Mouse (Mus musculus) MEL (cell line): ENCODE data around the gene Gys2. TPM values are rescaled to one million over a fixed set of nuclear protein-coding genes. Genes with fewer than 3 reads are reported as not detected.

Experiments
- DNase-seq: peaks from one replicate; pipeline ENCODE4 v3.0.0; 2011; ENCODE audit warnings: low read depth, low spot score
- H3K27ac ChIP-seq: 2 replicates; pipeline ENCODE4 v1.5.1; 2012; ENCODE audit warnings: low read depth, mild to moderate bottlenecking, control low read depth, low read length, moderate library complexity; ENCODE audit not compliant: control insufficient read depth
- H3K27me3 ChIP-seq, 2 experiments: fragments of 150-350 bp in 1 of 2; sonication (generic) in 1 of 2; 2 replicates each; pipeline ENCODE4 v1.6.1; 2012; ENCODE audit warnings: low read length in 2 of 2, mild to moderate bottlenecking in 2 of 2, improper control_type of control experiment in 1 of 2, moderate library complexity in 1 of 2; ENCODE audit not compliant: insufficient read depth in 2 of 2, control insufficient read depth in 1 of 2
- H3K36me3 ChIP-seq, 2 experiments: 2 replicates each; pipeline ENCODE4 v1.6.1; 2012 to 2014; ENCODE audit warnings: low read length in 2 of 2, improper control_type of control experiment in 1 of 2, inconsistent platforms in 1 of 2, mild to moderate bottlenecking in 1 of 2; ENCODE audit not compliant: insufficient read depth in 2 of 2, control insufficient read depth in 1 of 2
- H3K4me1 ChIP-seq, 2 experiments: fragments of 150-350 bp in 1 of 2; sonication (generic) in 1 of 2; 2 replicates each; pipeline ENCODE4 v1.6.1; 2012; ENCODE audit warnings: low read length in 2 of 2, improper control_type of control experiment in 1 of 2, mild to moderate bottlenecking in 1 of 2; ENCODE audit not compliant: insufficient read depth in 2 of 2, control insufficient read depth in 1 of 2
- H3K4me3 ChIP-seq, 2 experiments: fragments of 150-350 bp in 1 of 2; sonication (generic) in 1 of 2; 2 replicates each; pipeline ENCODE4 v1.5.1; 2012; ENCODE audit warnings: low read depth in 2 of 2, low read length in 2 of 2, mild to moderate bottlenecking in 2 of 2, moderate library complexity in 2 of 2, control low read depth in 1 of 2, improper control_type of control experiment in 1 of 2; ENCODE audit not compliant: control insufficient read depth in 1 of 2, insufficient read depth in 1 of 2
- H3K79me2 ChIP-seq: 2 replicates; pipeline ENCODE4 v1.6.1; 2012; ENCODE audit warnings: mild to moderate bottlenecking, low read length, moderate library complexity; ENCODE audit not compliant: control insufficient read depth, poor library complexity, insufficient read depth
- H3K9ac ChIP-seq: 2 replicates; pipeline ENCODE4 v1.6.1; 2012; ENCODE audit warnings: low read depth, mild to moderate bottlenecking, control low read depth, low read length, moderate library complexity; ENCODE audit not compliant: control insufficient read depth, poor library complexity, severe bottlenecking
- H3K9me3 ChIP-seq: fragments of 150-350 bp; sonication (generic); replicated peaks from 2 replicates; pipeline ENCODE4 v1.6.1; 2012; ENCODE audit warnings: mild to moderate bottlenecking, low read length, improper control_type of control experiment, moderate library complexity; ENCODE audit not compliant: insufficient read depth
- CHD2 ChIP-seq: IDR thresholded peaks from 2 replicates; pipeline ENCODE4 v1.6.1; 2011; ENCODE audit warnings: low read length, improper control_type of control experiment
- E2F4 ChIP-seq: IDR thresholded peaks from 2 replicates; pipeline ENCODE4 v1.6.1; 2011; ENCODE audit warnings: low read depth, low read length, improper control_type of control experiment, borderline replicate concordance
- ELF1 ChIP-seq: IDR thresholded peaks from 2 replicates; pipeline ENCODE4 v1.6.1; 2014; ENCODE audit warnings: low read depth, mild to moderate bottlenecking, inconsistent platforms, low read length, improper control_type of control experiment, moderate library complexity
- GABPA ChIP-seq: IDR thresholded peaks from 2 replicates; pipeline ENCODE4 v1.6.1; 2012; ENCODE audit warnings: low read depth, mild to moderate bottlenecking, inconsistent platforms, low read length, improper control_type of control experiment, moderate library complexity
- MAFK ChIP-seq: IDR thresholded peaks from 2 replicates; pipeline ENCODE4 v1.6.1; 2011; ENCODE audit warnings: low read depth, mild to moderate bottlenecking, low read length, improper control_type of control experiment, borderline replicate concordance
- MAZ ChIP-seq: IDR thresholded peaks from 2 replicates; pipeline ENCODE4 v1.6.1; 2012; ENCODE audit warnings: low read depth, mild to moderate bottlenecking, inconsistent platforms, low read length, improper control_type of control experiment
- MEF2A ChIP-seq: IDR thresholded peaks from 2 replicates; pipeline ENCODE4 v1.6.1; 2014; ENCODE audit warnings: low read depth, mild to moderate bottlenecking, inconsistent platforms, low read length, improper control_type of control experiment; ENCODE audit not compliant: poor library complexity, insufficient replicate concordance, severe bottlenecking; ENCODE audit errors: extremely low read depth
- MXI1 ChIP-seq: IDR thresholded peaks from 2 replicates; pipeline ENCODE4 v1.6.1; 2011; ENCODE audit warnings: mild to moderate bottlenecking, low read depth, low read length, improper control_type of control experiment
- MYB ChIP-seq: IDR thresholded peaks from 2 replicates; pipeline ENCODE4 v1.6.1; 2011; ENCODE audit warnings: mild to moderate bottlenecking, low read depth, low read length, improper control_type of control experiment
- NELFE ChIP-seq: IDR thresholded peaks from 2 replicates; pipeline ENCODE4 v1.6.1; 2011; ENCODE audit warnings: low read depth, low read length, improper control_type of control experiment
- NRF1 ChIP-seq: IDR thresholded peaks from 2 replicates; pipeline ENCODE4 v1.6.1; 2014; ENCODE audit warnings: low read depth, mild to moderate bottlenecking, inconsistent platforms, low read length, improper control_type of control experiment, moderate library complexity; ENCODE audit not compliant: poor library complexity, insufficient read depth, severe bottlenecking
- POLR2AphosphoS5 ChIP-seq: IDR thresholded peaks from 2 replicates; pipeline ENCODE4 v1.6.1; 2012; ENCODE audit warnings: low read depth, borderline replicate concordance, mild to moderate bottlenecking, inconsistent platforms, low read length, moderate library complexity, mixed read lengths
- SIN3A ChIP-seq: IDR thresholded peaks from 2 replicates; pipeline ENCODE4 v1.6.1; 2012; ENCODE audit warnings: low read length, improper control_type of control experiment, inconsistent platforms
- TCF12 ChIP-seq: IDR thresholded peaks from 2 replicates; pipeline ENCODE4 v1.6.1; 2014; ENCODE audit warnings: low read depth, mild to moderate bottlenecking, inconsistent platforms, low read length, improper control_type of control experiment, moderate library complexity
- ZC3H11A ChIP-seq: IDR thresholded peaks from 2 replicates; pipeline ENCODE4 v1.6.1; 2012; ENCODE audit warnings: low read depth, mild to moderate bottlenecking, inconsistent platforms, low read length, improper control_type of control experiment
- ZNF384 ChIP-seq: IDR thresholded peaks from 2 replicates; pipeline ENCODE4 v1.6.1; 2012; ENCODE audit warnings: low read depth, mild to moderate bottlenecking, inconsistent platforms, low read length, improper control_type of control experiment
- polyA plus RNA-seq, 2 experiments: library from polyadenylated mRNA; stranded (reverse) in 1 of 2; unstranded in 1 of 2; fragments of >175 nt in 1 of 2; fragments of >200 nt in 1 of 2; gene quantifications; 2 replicates each; pipeline versions ENCODE4 v1.2.1 to v1.2.4; 2012; ENCODE audit warnings: low replicate concordance in 2 of 2, low read depth in 1 of 2; ENCODE audit not compliant: insufficient read length in 2 of 2, insufficient read depth in 1 of 2, missing spikeins in 1 of 2
- total RNA-seq: library from RNA; depleted of rRNA; stranded (reverse); fragments of 300-350 nt; gene quantifications from 2 replicates; pipeline ENCODE4 v1.2.3, GENCODE M21; 2012; rRNA removed

Gene Gys2
- total and polyA plus RNA-seq, 3 experiments: not detected

DNA sequence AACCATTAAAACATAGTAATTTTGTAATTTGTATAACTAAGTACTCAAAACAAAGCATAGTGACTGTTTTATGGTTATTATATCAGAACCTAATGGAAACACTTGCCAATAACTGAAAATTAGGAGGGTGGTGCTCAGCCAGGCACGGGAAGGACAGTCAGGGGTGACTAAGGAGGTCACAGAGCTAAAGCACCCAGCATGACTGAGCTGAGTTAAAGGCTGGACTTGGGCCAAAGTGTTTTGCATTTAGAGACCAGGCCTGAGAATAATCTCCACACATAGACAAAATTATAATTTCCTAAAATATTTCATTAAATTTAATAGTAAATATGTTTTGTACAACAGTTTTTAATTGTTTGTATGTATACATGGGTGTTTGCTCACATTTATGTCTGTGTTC lies 95.8 kb downstream of the Gys2 start:
- DNase-seq: no peak
- no peak overlapping the region for H3K9ac ChIP-seq
- no peak overlapping the region for H3K4me3 ChIP-seq
- H3K27ac ChIP-seq: no peak overlapping the region
- H3K36me3 ChIP-seq: peaks cover 6 to 9% of the 10 kb centered on the region in 2 experiments
- peaks cover 10% of the 10 kb centered on the region; the same call in 1 of the 2 replicates for H3K79me2 ChIP-seq
- TF ChIP-seq MAFK (no peak), TCF12 (no peak), POLR2AphosphoS5 (no peak), NRF1 (no peak), E2F4 (no peak), SIN3A (no peak), MXI1 (no peak), MAZ (no peak), ZC3H11A (no peak), MEF2A (no peak), ELF1 (no peak), GABPA (no peak), ZNF384 (no peak), MYB (no peak), CHD2 (no peak), NELFE (no peak)
- TF ChIP-seq, all 39 proteins: peak for 0
- Histone ChIP-seq H3K4me1 (peaks cover 2 to 5% of the 10 kb centered on the region in 2 experiments; a peak in 2 of 4 replicates), H3K9me3 (no peaks in the 10 kb centered on the region), H3K27me3 (no peaks in the 10 kb centered on the region)

Other genes starting within 250 kb of the Gys2 start
- not detected in 2 replicates for gene Iapp, start 174.7 kb downstream of the Gys2 start, total RNA-seq
- not detected for gene Iapp, start 174.7 kb downstream of the Gys2 start, polyA plus RNA-seq
- 0.04 TPM in 1 of 2 replicates, not detected in the other for gene Slco1a5, start 150.1 kb downstream of the Gys2 start, total RNA-seq
- not detected for gene Slco1a5, start 150.1 kb downstream of the Gys2 start, polyA plus RNA-seq
- 6.7 and 7.5 TPM in 2 replicates for gene Pyroxd1, start 127.5 kb downstream of the Gys2 start, total RNA-seq
- gene Pyroxd1, start 127.5 kb downstream of the Gys2 start, polyA plus RNA-seq: 1 to 10 TPM in 1 of 2 experiments, not detected in 1; 6.5 TPM
- gene Recql, start 86.0 kb downstream of the Gys2 start, total RNA-seq: 39.1 and 39.9 TPM in 2 replicates
- 10 to 100 TPM in 1 of 2 experiments, not detected in 1; 48.4 TPM for gene Recql, start 86.0 kb downstream of the Gys2 start, polyA plus RNA-seq
- gene Golt1b, start 85.9 kb downstream of the Gys2 start, total RNA-seq: 50.9 and 54.7 TPM in 2 replicates
- 10 to 100 TPM in 1 of 2 experiments, not detected in 1; 45.3 TPM for gene Golt1b, start 85.9 kb downstream of the Gys2 start, polyA plus RNA-seq
- gene Spx, start 59.7 kb downstream of the Gys2 start, total RNA-seq: 0.23 and 0.69 TPM in 2 replicates
- under 1 TPM in 1 of 2 experiments, not detected in 1; 0.67 TPM for gene Spx, start 59.7 kb downstream of the Gys2 start, polyA plus RNA-seq
- not detected in 2 replicates for gene Ldhb, start 34.8 kb upstream of the Gys2 start, total RNA-seq
- not detected for gene Ldhb, start 34.8 kb upstream of the Gys2 start, polyA plus RNA-seq
- not detected in 2 replicates for gene Kcnj8, start 98.5 kb upstream of the Gys2 start, total RNA-seq
- not detected for gene Kcnj8, start 98.5 kb upstream of the Gys2 start, polyA plus RNA-seq
- gene Abcc9, start 229.2 kb upstream of the Gys2 start, total RNA-seq: not detected in 2 replicates
- gene Abcc9, start 229.2 kb upstream of the Gys2 start, polyA plus RNA-seq: not detected